Mouse (Mus musculus): ENCODE results near the gene Nr1d1. TPM values are rescaled to one million over a fixed set of nuclear protein-coding genes. Genes with fewer than 3 reads are reported as not detected.

The Nr1d1 gene
- polyA plus RNA-seq, 1 experiment from 2014 or later = 5.1 TPM

DNA sequence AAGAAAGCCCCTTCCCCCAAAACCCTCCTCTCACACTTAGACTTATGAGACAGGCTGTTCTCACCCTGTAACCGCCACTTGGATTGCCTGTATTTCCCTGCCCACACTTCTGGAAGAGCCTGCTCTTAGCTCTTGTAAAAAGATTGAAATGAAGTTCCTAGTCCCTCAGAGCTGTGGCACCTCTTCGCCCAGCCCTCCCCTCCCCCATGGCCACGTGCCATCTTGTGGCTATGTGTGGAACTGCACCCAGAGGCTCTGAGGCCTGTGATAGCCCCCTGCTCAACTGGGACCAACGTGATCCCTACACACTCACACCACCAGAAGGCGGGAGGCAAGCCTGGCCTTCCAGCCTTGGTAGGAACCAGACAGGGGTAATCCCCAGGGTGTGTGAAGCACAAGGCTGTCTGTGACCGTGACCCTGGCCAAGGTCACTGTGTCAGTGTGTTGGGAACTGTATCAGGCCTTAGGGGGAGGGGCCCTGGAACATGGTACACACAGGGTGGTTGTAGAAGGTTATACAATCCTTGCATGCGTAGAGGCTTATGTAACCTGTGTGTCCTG lies 20.4 kb downstream of the Nr1d1 start:
- peak overlapping the region; percentile 94 for H3K27ac ChIP-seq (ENCODE audit: low read depth, low read length)
- 0 out of 2 replicates have a peak overlapping the region, but pooled peaks have one; percentile 23 for H3K9ac ChIP-seq (ENCODE audit: low read depth, low read length)
- peak overlapping the region; percentile 44 for H3K4me2 ChIP-seq (replicated peaks; ENCODE audit: low read depth)
- H3K27me3 ChIP-seq (replicated peaks; ENCODE audit: control insufficient read depth, insufficient read depth, low read length) = no peaks in the 10 kb centered on the region
- no peaks in the 10 kb centered on the region for H3K9me3 ChIP-seq (ENCODE audit: control insufficient read depth)
- peak; percentile 98 for TF ChIP-seq CTCF (IDR thresholded peaks at IDR 0.05; ENCODE audit: low read depth)
- H3K36me3 ChIP-seq (ENCODE audit: control insufficient read depth, insufficient read depth) = peaks cover 36% of the 10 kb centered on the region
- ATAC-seq = peak; percentile 26
- H3K4me3 ChIP-seq (ENCODE audit: low read depth, low read length) = no peak overlapping the region
- WGBS = 16% methylated on average over 7 of the region's 7 CpGs
- H3K4me1 ChIP-seq (replicated peaks; ENCODE audit: control insufficient read depth, insufficient read depth, low read length) = peaks cover 36% of the 10 kb centered on the region

DNA sequence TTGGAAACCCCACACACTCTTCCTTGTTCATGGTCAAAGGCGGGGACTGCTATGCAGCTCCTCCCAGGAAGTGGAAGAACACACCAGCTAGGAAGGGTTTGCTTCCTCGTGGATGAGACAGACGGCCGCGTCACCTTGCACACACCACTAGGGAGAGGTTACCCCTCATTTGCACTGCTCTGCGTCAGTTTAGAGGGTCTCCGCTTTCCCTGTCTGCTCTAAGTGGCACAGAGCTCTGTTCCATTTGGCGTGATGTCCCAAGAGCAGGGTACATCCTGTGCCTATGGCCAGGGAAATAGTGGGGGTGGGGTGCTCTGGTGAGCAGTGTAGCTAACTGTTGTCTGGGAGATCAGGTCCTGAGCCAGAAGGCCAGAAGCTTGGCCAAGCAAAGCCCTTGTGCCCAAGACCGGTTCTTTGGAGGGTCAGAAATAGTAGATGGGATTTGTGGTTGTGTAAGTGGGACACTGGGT lies 20.9 kb downstream of the Nr1d1 start:
- peak overlapping the region; percentile 44 for H3K4me2 ChIP-seq (replicated peaks; ENCODE audit: low read depth)
- H3K36me3 ChIP-seq (ENCODE audit: control insufficient read depth, insufficient read depth) = peaks cover 36% of the 10 kb centered on the region
- peak overlapping the region; percentile 94 for H3K27ac ChIP-seq (ENCODE audit: low read depth, low read length)
- peaks cover 36% of the 10 kb centered on the region for H3K4me1 ChIP-seq (replicated peaks; ENCODE audit: control insufficient read depth, insufficient read depth, low read length)
- 0 out of 2 replicates have a peak, but pooled peaks have one; percentile 13 for ATAC-seq
- WGBS = 30% methylated on average over 9 of the region's 9 CpGs
- no peaks in the 10 kb centered on the region for H3K9me3 ChIP-seq (ENCODE audit: control insufficient read depth)
- no peaks in the 10 kb centered on the region for H3K27me3 ChIP-seq (replicated peaks; ENCODE audit: control insufficient read depth, insufficient read depth, low read length)
- no peak for TF ChIP-seq CTCF (IDR thresholded peaks at IDR 0.05; ENCODE audit: low read depth)
- H3K9ac ChIP-seq (ENCODE audit: low read depth, low read length) = peak overlapping the region; percentile 23; the same call in 1 of the 2 replicates
- no peak overlapping the region for H3K4me3 ChIP-seq (ENCODE audit: low read depth, low read length)

DNA sequence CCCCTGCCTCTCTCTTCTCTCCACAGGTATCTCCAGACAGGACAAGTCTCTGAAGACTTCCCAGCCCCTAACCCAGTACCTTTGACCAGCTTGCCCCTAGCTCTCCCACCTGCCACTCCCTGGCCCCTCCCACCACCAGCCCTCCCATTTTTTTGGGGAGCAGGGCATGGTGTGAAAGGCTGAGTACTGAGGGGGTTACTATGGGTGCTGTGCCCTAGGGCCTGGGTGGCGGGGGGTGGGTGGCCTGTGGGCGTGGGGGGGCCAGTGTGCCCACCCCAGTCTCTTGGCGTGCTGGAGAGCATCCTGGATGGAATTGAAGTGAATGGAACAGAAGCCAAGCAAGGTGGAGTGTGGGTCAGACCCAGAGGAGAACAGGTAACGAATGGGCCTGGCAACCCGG lies 21.9 kb downstream of the Nr1d1 start:
- H3K4me1 ChIP-seq (replicated peaks; ENCODE audit: control insufficient read depth, insufficient read depth, low read length) = peaks cover 43% of the 10 kb centered on the region
- no peaks in the 10 kb centered on the region for H3K9me3 ChIP-seq (ENCODE audit: control insufficient read depth)
- peak overlapping the region; percentile 94 for H3K27ac ChIP-seq (ENCODE audit: low read depth, low read length)
- 78% methylated on average over 5 of the region's 5 CpGs for WGBS
- ATAC-seq = no peak
- peaks cover 30% of the 10 kb centered on the region for H3K36me3 ChIP-seq (ENCODE audit: control insufficient read depth, insufficient read depth)
- H3K4me2 ChIP-seq (replicated peaks; ENCODE audit: low read depth) = 0 out of 2 replicates have a peak overlapping the region, but pooled peaks have one; percentile 44
- H3K27me3 ChIP-seq (replicated peaks; ENCODE audit: control insufficient read depth, insufficient read depth, low read length) = no peaks in the 10 kb centered on the region
- no peak overlapping the region for H3K4me3 ChIP-seq (ENCODE audit: low read depth, low read length)
- no peak for TF ChIP-seq CTCF (IDR thresholded peaks at IDR 0.05; ENCODE audit: low read depth)
- H3K9ac ChIP-seq (ENCODE audit: low read depth, low read length) = peak overlapping the region; percentile 17; the same call in 1 of the 2 replicates

DNA sequence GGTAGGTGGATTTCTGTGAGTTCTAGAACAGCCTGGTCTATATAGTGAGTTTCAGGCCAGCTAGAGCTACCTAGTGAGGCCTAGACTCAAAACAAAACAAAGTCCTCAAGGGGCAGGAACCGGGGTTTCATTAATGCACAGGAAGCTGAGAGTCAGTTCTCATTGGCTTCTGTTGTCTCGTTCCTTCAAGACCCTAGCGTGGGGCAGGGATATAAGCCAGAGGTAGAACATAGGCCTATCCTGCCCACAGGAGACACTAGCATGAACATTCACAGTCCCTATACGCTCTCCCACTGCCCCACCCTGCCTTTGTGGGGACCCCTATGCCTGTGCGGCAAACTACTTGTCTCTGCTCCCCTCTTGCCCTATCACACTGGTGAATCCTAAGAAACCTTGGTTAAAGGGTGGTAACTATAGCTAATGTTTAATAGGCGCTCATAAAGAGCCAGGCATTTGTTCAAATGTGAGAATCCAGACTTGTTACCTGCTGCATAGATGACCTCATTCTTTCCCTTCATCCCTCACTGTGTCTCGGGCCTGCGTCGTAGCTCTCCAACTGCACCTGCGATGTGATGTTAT lies 22.5 kb downstream of the Nr1d1 start:
- H3K9ac ChIP-seq (ENCODE audit: low read depth, low read length) = no peak overlapping the region
- no peak for TF ChIP-seq CTCF (IDR thresholded peaks at IDR 0.05; ENCODE audit: low read depth)
- H3K9me3 ChIP-seq (ENCODE audit: control insufficient read depth) = no peaks in the 10 kb centered on the region
- H3K4me2 ChIP-seq (replicated peaks; ENCODE audit: low read depth) = peak overlapping the region; percentile 58
- peak overlapping the region; percentile 94 for H3K27ac ChIP-seq (ENCODE audit: low read depth, low read length)
- H3K4me1 ChIP-seq (replicated peaks; ENCODE audit: control insufficient read depth, insufficient read depth, low read length) = peaks cover 49% of the 10 kb centered on the region
- no peaks in the 10 kb centered on the region for H3K27me3 ChIP-seq (replicated peaks; ENCODE audit: control insufficient read depth, insufficient read depth, low read length)
- no peak for ATAC-seq
- H3K4me3 ChIP-seq (ENCODE audit: low read depth, low read length) = no peak overlapping the region
- 33% methylated on average over 10 of the region's 10 CpGs for WGBS
- H3K36me3 ChIP-seq (ENCODE audit: control insufficient read depth, insufficient read depth) = peaks cover 27% of the 10 kb centered on the region

DNA sequence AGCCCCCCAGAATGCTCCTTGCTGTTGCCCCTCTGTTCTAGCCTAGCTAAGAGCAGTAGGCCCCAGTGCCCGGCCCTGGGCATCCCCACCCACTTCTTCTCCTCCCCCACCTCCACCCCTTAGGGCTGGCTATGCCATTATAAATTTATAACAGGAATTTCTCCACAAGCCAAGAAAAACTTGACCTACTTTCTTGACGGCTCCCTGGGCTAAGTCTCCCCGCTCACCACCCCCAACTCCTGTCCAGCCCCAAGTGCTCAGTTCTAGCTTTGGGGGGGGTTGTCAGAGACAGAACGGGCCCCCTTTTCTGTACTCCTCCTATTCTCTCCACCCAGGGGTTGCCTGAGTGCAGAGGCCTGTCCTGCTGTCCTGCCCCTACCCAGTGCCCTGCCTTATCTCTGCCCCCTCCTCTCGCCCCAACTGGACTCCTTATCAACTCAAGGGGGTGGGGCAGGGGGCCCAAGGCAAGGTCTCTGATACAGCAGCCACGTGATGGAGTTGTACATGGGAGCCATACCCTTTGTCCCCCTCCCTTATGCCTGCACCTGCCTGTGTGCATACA lies 23.8 kb downstream of the Nr1d1 start:
- H3K36me3 ChIP-seq (ENCODE audit: control insufficient read depth, insufficient read depth) = peaks cover 13% of the 10 kb centered on the region
- WGBS = 7% methylated on average over 6 of the region's 6 CpGs
- H3K9me3 ChIP-seq (ENCODE audit: control insufficient read depth) = no peaks in the 10 kb centered on the region
- no peaks in the 10 kb centered on the region for H3K27me3 ChIP-seq (replicated peaks; ENCODE audit: control insufficient read depth, insufficient read depth, low read length)
- ATAC-seq = peak; percentile 74
- peak overlapping the region; percentile 58 for H3K4me2 ChIP-seq (replicated peaks; ENCODE audit: low read depth)
- peak overlapping the region; percentile 47; the same call in 1 of the 2 replicates for H3K9ac ChIP-seq (ENCODE audit: low read depth, low read length)
- no peak for TF ChIP-seq CTCF (IDR thresholded peaks at IDR 0.05; ENCODE audit: low read depth)
- peak overlapping the region; percentile 94 for H3K27ac ChIP-seq (ENCODE audit: low read depth, low read length)
- H3K4me1 ChIP-seq (replicated peaks; ENCODE audit: control insufficient read depth, insufficient read depth, low read length) = peaks cover 55% of the 10 kb centered on the region
- peak overlapping the region; percentile 16; the same call in 1 of the 2 replicates for H3K4me3 ChIP-seq (ENCODE audit: low read depth, low read length)
